Comparison of ENCODE assay signal across 8 mouse cellular contexts in genomic region chr11:95834143-95834667, GRCm38 (mm10). TPM values are rescaled to one million over a fixed set of nuclear protein-coding genes. Genes with fewer than 3 reads are reported as not detected.
A peak's percentile ranks its signal among the peaks of the same experiment; 100 is the strongest.
DNase-seq lines count a peak whose midpoint lies in the region; ATAC-seq lines count a peak whose summit lies in the region.

No protein-coding gene starts in this region.

- peaks cover 35% of the 10 kb centered on the region for H3K4me1 ChIP-seq in forebrain, embryonic 12.5 days
- H3K4me1 ChIP-seq in forebrain, embryonic 14.5 days (ENCODE audit: control insufficient read depth, insufficient read depth, low read length): peaks cover 7% of the 10 kb centered on the region
- peaks cover 51% of the 10 kb centered on the region for H3K4me1 ChIP-seq in embryonic facial prominence, embryonic 13.5 days

- H3K4me2 ChIP-seq in forebrain, embryonic 12.5 days: peak overlapping the region; percentile 11
- no peak overlapping the region for H3K4me2 ChIP-seq in forebrain, embryonic 14.5 days (ENCODE audit: low read length)
- H3K4me2 ChIP-seq in embryonic facial prominence, embryonic 13.5 days: peak overlapping the region; percentile 24; the same call in 1 of the 2 replicates

- H3K9me3 ChIP-seq in forebrain, embryonic 12.5 days: no peaks in the 10 kb centered on the region
- H3K9me3 ChIP-seq in forebrain, embryonic 14.5 days (replicated peaks; ENCODE audit: control insufficient read depth, low read length): no peaks in the 10 kb centered on the region
- no peaks in the 10 kb centered on the region for H3K9me3 ChIP-seq in embryonic facial prominence, embryonic 13.5 days

- H3K36me3 ChIP-seq in forebrain, embryonic 12.5 days (replicated peaks): no peaks in the 10 kb centered on the region
- H3K36me3 ChIP-seq in forebrain, embryonic 14.5 days (ENCODE audit: control insufficient read depth, insufficient read depth, low read length): no peaks in the 10 kb centered on the region
- no peaks in the 10 kb centered on the region for H3K36me3 ChIP-seq in embryonic facial prominence, embryonic 13.5 days
- H3K36me3 ChIP-seq in macrophage (ENCODE audit: inconsistent target): peaks cover 34% of the 10 kb centered on the region

- no peak overlapping the region; the same call in 1 of the 2 replicates for H3K27ac ChIP-seq in forebrain, embryonic 12.5 days
- no peak overlapping the region for H3K27ac ChIP-seq in forebrain, embryonic 14.5 days (ENCODE audit: low read depth, low read length)
- no peak overlapping the region for H3K27ac ChIP-seq in embryonic facial prominence, embryonic 13.5 days
- H3K27ac ChIP-seq in macrophage: peak overlapping the region; percentile 72

- H3K27me3 ChIP-seq in forebrain, embryonic 12.5 days: peaks cover 93% of the 10 kb centered on the region
- peaks cover 68% of the 10 kb centered on the region for H3K27me3 ChIP-seq in forebrain, embryonic 14.5 days (replicated peaks; ENCODE audit: control insufficient read depth, insufficient read depth, low read length)
- peaks cover 83% of the 10 kb centered on the region for H3K27me3 ChIP-seq in embryonic facial prominence, embryonic 13.5 days

- H3K4me3 ChIP-seq in forebrain, embryonic 12.5 days (replicated peaks): 0 out of 2 replicates have a peak overlapping the region, but pooled peaks have one; percentile 5
- no peak overlapping the region for H3K4me3 ChIP-seq in forebrain, embryonic 14.5 days (ENCODE audit: low read depth, low read length)
- H3K4me3 ChIP-seq in embryonic facial prominence, embryonic 13.5 days: peak overlapping the region; percentile 6; the same call in 1 of the 2 replicates
- H3K4me3 ChIP-seq in macrophage (ENCODE audit: inconsistent target): no peak overlapping the region

- H3K79me2 ChIP-seq in macrophage (ENCODE audit: inconsistent target): peaks cover 29% of the 10 kb centered on the region; the same call in 1 of the 2 replicates

- DNase-seq in forebrain, embryonic 14.5 days (ENCODE audit: low spot score): no peak
- peak; percentile 77 for DNase-seq in CD4-positive, CD25-positive, alpha-beta regulatory T cell, adult 2 months (ENCODE audit: low read depth, low spot score)
- peak; percentile 54 to 79 for DNase-seq in kidney, postnatal 25 days
- peak; percentile 98 for DNase-seq in thymus, postnatal 0 days (ENCODE audit: low spot score)
- no peak for DNase-seq in yolk sac, embryonic 10.5 days (ENCODE audit: low spot score)

- no peak overlapping the region for H3K9ac ChIP-seq in forebrain, embryonic 12.5 days
- H3K9ac ChIP-seq in forebrain, embryonic 14.5 days (ENCODE audit: low read length): no peak overlapping the region
- no peak overlapping the region for H3K9ac ChIP-seq in embryonic facial prominence, embryonic 13.5 days

- 5% methylated on average over 22 of the region's 22 CpGs for WGBS in forebrain, embryonic 12.5 days
- 4% methylated on average over 22 of the region's 22 CpGs for WGBS in forebrain, embryonic 14.5 days
- 2% methylated on average over 22 of the region's 22 CpGs for WGBS in embryonic facial prominence, embryonic 13.5 days
- 6% methylated on average over 22 of the region's 22 CpGs for whole genome bisulfite sequencing in macrophage (ENCODE audit: missing documents)

- no peak for ATAC-seq in forebrain, embryonic 12.5 days (ENCODE audit: low FRiP score)
- no peak for ATAC-seq in forebrain, embryonic 14.5 days
- no peak for ATAC-seq in embryonic facial prominence, embryonic 13.5 days (ENCODE audit: insufficient number of reproducible peaks, insufficient read depth, low FRiP score, low TSS enrichment, low read depth)

RNA-seq across cellular contexts. Expression of gene Gngt2, which starts 2.8 kb away (rescaled TPM):
- polyA plus RNA-seq in forebrain, embryonic 12.5 days (2016; fragmentation: Nextera tagmentation; extraction: Ambion mirVana): 3.2 and 3.7 TPM in 2 replicates
- 2.1 and 2.7 TPM in 2 replicates for polyA plus RNA-seq in forebrain, embryonic 14.5 days (2014; fragmentation: Nextera tagmentation; extraction: Ambion mirVana)
- 12.9 and 13.3 TPM in 2 replicates for polyA plus RNA-seq in embryonic facial prominence, embryonic 13.5 days (2015; fragmentation: Nextera tagmentation; extraction: Ambion mirVana)
- 10 to 100 TPM in 20 of 26 experiments, 1 to 10 TPM in 6; 3.8 to 78.4 (median 31.9) TPM for total RNA-seq in macrophage (2018; cell fraction: chromatin; rRNA removed)
- 100 to 1,000 TPM; 135 to 329 (median 231) TPM for total RNA-seq in macrophage (2018; cell fraction: cytosol; rRNA removed)
- 100 to 1,000 TPM in 8 of 26 experiments, 10 to 100 TPM in 18; 11.9 to 175 (median 78.7) TPM for total RNA-seq in macrophage (2018; cell fraction: nucleus; rRNA removed)
- polyA plus RNA-seq in macrophage (2018): 226 to 415 TPM (median 244 TPM) in 3 replicates
- polyA plus RNA-seq in thymus, postnatal 0 days (2015; fragmentation: Nextera tagmentation; extraction: Ambion mirVana): 92.9 and 111 TPM in 2 replicates

RNA-seq across cellular contexts. Expression of gene Abi3, which starts 8.1 kb away (rescaled TPM):
- 2.4 TPM in 2 replicates for polyA plus RNA-seq in forebrain, embryonic 12.5 days (2016; fragmentation: Nextera tagmentation; extraction: Ambion mirVana)
- polyA plus RNA-seq in forebrain, embryonic 14.5 days (2014; fragmentation: Nextera tagmentation; extraction: Ambion mirVana): 0.50 and 1.1 TPM in 2 replicates
- 4.4 and 7.9 TPM in 2 replicates for polyA plus RNA-seq in embryonic facial prominence, embryonic 13.5 days (2015; fragmentation: Nextera tagmentation; extraction: Ambion mirVana)
- total RNA-seq in macrophage (2018; cell fraction: chromatin; rRNA removed): 100 to 1,000 TPM in 2 of 26 experiments, 10 to 100 TPM in 22, 1 to 10 TPM in 2; 5.7 to 110 (median 41.7) TPM
- total RNA-seq in macrophage (2018; cell fraction: cytosol; rRNA removed): 10 to 100 TPM; 10.2 to 71.2 (median 34.2) TPM
- 10 to 100 TPM; 10.8 to 88.2 (median 46.4) TPM for total RNA-seq in macrophage (2018; cell fraction: nucleus; rRNA removed)
- 22.4 to 35.6 TPM (median 30.2 TPM) in 3 replicates for polyA plus RNA-seq in macrophage (2018)
- 181 and 185 TPM in 2 replicates for polyA plus RNA-seq in thymus, postnatal 0 days (2015; fragmentation: Nextera tagmentation; extraction: Ambion mirVana)

RNA-seq across cellular contexts. Expression of gene Phospho1, which starts 9.9 kb away (rescaled TPM):
- not detected in 2 replicates for polyA plus RNA-seq in forebrain, embryonic 12.5 days (2016; fragmentation: Nextera tagmentation; extraction: Ambion mirVana)
- polyA plus RNA-seq in forebrain, embryonic 14.5 days (2014; fragmentation: Nextera tagmentation; extraction: Ambion mirVana): not detected in 2 replicates
- 2.3 and 4.6 TPM in 2 replicates for polyA plus RNA-seq in embryonic facial prominence, embryonic 13.5 days (2015; fragmentation: Nextera tagmentation; extraction: Ambion mirVana)
- 1 to 10 TPM in 6 of 26 experiments, under 1 TPM in 3, not detected in 17; 0.41 to 4.3 (median 1.5) TPM for total RNA-seq in macrophage (2018; cell fraction: chromatin; rRNA removed)
- total RNA-seq in macrophage (2018; cell fraction: cytosol; rRNA removed): 10 to 100 TPM in 8 of 26 experiments, 1 to 10 TPM in 18; 1.5 to 25.0 (median 5.8) TPM
- 1 to 10 TPM in 22 of 26 experiments, under 1 TPM in 3, not detected in 1; 0.29 to 7.2 (median 1.8) TPM for total RNA-seq in macrophage (2018; cell fraction: nucleus; rRNA removed)
- polyA plus RNA-seq in macrophage (2018): 6.3 to 10.9 TPM (median 7.8 TPM) in 3 replicates
- polyA plus RNA-seq in thymus, postnatal 0 days (2015; fragmentation: Nextera tagmentation; extraction: Ambion mirVana): 0.36 and 0.46 TPM in 2 replicates

Comparison
In these comparisons a context has a peak if more than half of its experiments do, and no peak if none do; other contexts are left out.
1. H3K4me3 ChIP-seq: peak in forebrain, embryonic 12.5 days (single experiment) and embryonic facial prominence, embryonic 13.5 days (single experiment); none in forebrain, embryonic 14.5 days (single experiment) and macrophage (single experiment).
2. DNase-seq: peak in CD4-positive, CD25-positive, alpha-beta regulatory T cell, adult 2 months (single experiment), kidney, postnatal 25 days (2 of 2) and thymus, postnatal 0 days (single experiment); none in forebrain, embryonic 14.5 days (single experiment) and yolk sac, embryonic 10.5 days (single experiment).